Mouse (Mus musculus) lung, embryonic 16.5 days (tissue): ENCODE results near the gene Cyp2t4. TPM values are rescaled to one million over a fixed set of nuclear protein-coding genes. Genes with fewer than 3 reads are reported as not detected.

Experiments used
- ATAC-seq: fragments of 200-750 bp; cut with Nextera tagmentation; 2 replicates; pipeline ENCODE4 v1.8.0; 2017; ENCODE audit warnings: low read depth, mild to moderate bottlenecking, moderate library complexity
- H3K27ac ChIP-seq: fragments of 300-500 bp; sonication (generic); 2 replicates; pipeline ENCODE4 v1.5.1; 2014; ENCODE audit warnings: mild to moderate bottlenecking, control low read depth, low read length
- H3K27me3 ChIP-seq: fragments of 300-500 bp; sonication (generic); 2 replicates; pipeline ENCODE4 v1.6.1; 2014; ENCODE audit warnings: low read depth, low read length, mixed read lengths; ENCODE audit not compliant: control insufficient read depth, insufficient read depth
- H3K36me3 ChIP-seq: fragments of 300-500 bp; sonication (generic); 2 replicates; pipeline ENCODE4 v1.6.1; 2014; ENCODE audit warnings: low read length; ENCODE audit not compliant: control insufficient read depth, insufficient read depth
- H3K4me1 ChIP-seq: fragments of 300-500 bp; sonication (generic); replicated peaks from 2 replicates; pipeline ENCODE4 v1.6.1; 2014; ENCODE audit warnings: low read length, mixed read lengths; ENCODE audit not compliant: control insufficient read depth, insufficient read depth
- H3K4me2 ChIP-seq: fragments of 300-500 bp; sonication (generic); 2 replicates; pipeline ENCODE4 v1.6.1; 2014; ENCODE audit warnings: low read depth, low read length, control low read depth
- H3K4me3 ChIP-seq: fragments of 300-500 bp; sonication (generic); 2 replicates; pipeline ENCODE4 v1.5.1; 2014; ENCODE audit warnings: mild to moderate bottlenecking, low read length, control low read depth
- H3K9ac ChIP-seq: fragments of 300-500 bp; sonication (generic); 2 replicates; pipeline ENCODE4 v1.6.1; 2014; ENCODE audit warnings: low read length, control low read depth
- H3K9me3 ChIP-seq: fragments of 300-500 bp; sonication (generic); 2 replicates; pipeline ENCODE4 v1.6.1; 2016; ENCODE audit warnings: low read length; ENCODE audit not compliant: control insufficient read depth
- WGBS: fragments of 180-500 bp; shearing (Covaris S2); extraction: QIAGEN DNeasy Blood & Tissue Kit; methylation state at CpG from one replicate; pipeline ENCODE4 v1.1.7; 2014; 5-methylcytosine and 5-hydroxymethylcytosine counted together
- polyA plus RNA-seq: library from polyadenylated mRNA; unstranded; fragments of >200 nt; fragmentation: Nextera tagmentation; extraction: Ambion mirVana; gene quantifications from 2 replicates; pipeline ENCODE4 v1.2.1, GENCODE M21; 2015

Cyp2t4 gene
- polyA plus RNA-seq, 1 experiment from 2014 or later: 0.18 TPM

DNA sequence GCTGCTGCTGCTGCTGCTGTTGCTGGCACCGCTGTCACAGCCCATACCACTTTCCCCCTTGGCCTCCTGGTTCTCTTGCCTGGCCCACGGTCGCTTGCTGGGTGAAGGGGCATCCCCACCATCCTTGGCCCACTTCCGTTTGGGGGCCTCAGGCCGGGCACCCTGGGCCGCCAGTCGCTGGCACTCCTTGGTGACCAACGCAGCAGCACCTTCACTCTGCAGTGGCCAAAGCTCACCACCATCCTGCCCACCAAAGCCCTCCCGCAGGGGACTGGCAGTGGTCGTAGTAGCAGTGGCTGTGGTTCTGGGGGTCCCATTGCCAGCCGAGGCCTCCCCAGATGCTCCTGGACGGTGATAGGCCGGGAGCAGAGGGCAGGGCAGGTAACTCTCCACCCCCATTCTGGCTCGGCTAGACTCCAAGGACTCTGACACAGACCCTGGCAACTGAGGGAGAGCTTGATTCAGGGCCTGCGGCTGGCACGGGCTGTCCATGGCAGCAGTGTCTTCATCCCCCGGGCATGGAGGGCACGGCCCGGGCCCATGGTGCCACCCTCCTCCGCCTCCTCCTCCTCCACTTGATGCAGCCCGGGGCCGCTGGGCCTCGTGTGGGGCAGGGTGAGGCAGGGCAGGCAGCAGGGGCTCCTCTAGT lies 11.6 kb downstream of the Cyp2t4 start:
- Histone ChIP-seq H3K9me3 (no peaks in the 10 kb centered on the region), H3K4me1 (peaks cover 52% of the 10 kb centered on the region), H3K4me3 (peak overlapping the region; percentile 62), H3K9ac (peak overlapping the region; percentile 92), H3K36me3 (peaks cover 10% of the 10 kb centered on the region), H3K4me2 (peak overlapping the region; percentile 89), H3K27ac (peak overlapping the region; percentile 99; the same call in 1 of the 2 replicates), H3K27me3 (no peaks in the 10 kb centered on the region)
- no peak for ATAC-seq
- WGBS: 56% methylated on average over 23 of the region's 23 CpGs

DNA sequence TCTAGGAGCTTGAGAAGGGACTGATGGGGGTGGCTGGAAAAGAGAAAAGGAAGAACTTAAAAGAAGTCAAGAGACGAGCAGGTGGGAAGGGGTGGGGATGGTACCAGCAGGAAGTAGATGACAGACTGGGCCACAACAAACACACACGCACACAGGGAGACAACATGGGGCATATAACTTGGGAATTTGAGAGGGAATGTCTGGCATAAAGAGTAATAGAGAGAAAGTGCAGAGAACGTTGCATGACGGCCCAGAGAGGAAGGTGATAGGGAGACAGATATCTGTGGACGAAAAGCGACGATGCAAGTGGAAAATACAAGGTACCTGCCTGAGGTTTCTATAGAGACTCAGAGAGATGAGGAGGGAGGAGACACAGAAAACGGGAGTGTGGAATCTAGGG lies 12.2 kb downstream of the Cyp2t4 start:
- Histone ChIP-seq H3K4me1 (peaks cover 46% of the 10 kb centered on the region), H3K9ac (peak overlapping the region; percentile 92), H3K36me3 (peaks cover 13% of the 10 kb centered on the region), H3K9me3 (no peaks in the 10 kb centered on the region), H3K4me2 (peak overlapping the region; percentile 89), H3K27me3 (no peaks in the 10 kb centered on the region), H3K4me3 (peak overlapping the region; percentile 62), H3K27ac (peak overlapping the region; percentile 99)
- ATAC-seq: no peak
- 2% methylated on average over 8 of the region's 8 CpGs for WGBS

DNA sequence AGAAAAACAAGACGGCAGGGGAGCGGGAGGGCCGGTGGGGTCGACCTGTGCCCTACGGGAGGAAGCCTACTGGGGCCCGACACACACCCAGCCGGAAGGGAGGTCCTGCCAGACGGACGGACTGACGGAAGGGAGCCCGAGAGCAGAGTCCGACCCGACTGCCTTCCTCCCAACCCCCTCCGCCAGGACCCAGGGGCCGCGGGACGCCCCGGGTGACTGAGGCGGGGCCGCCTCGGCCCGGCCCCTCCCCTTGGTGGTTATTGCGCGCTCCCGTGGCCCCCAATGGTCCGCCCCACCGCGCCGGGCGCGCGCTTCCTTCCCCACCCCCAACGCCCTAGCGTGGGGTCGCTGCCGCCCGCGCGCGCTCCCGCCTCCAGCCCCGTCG lies 12.7 kb downstream of the Cyp2t4 start:
- Histone ChIP-seq H3K27me3 (no peaks in the 10 kb centered on the region), H3K4me1 (peaks cover 41% of the 10 kb centered on the region), H3K4me2 (peak overlapping the region; percentile 89), H3K27ac (peak overlapping the region; percentile 99), H3K4me3 (peak overlapping the region; percentile 62), H3K36me3 (peaks cover 18% of the 10 kb centered on the region), H3K9ac (peak overlapping the region; percentile 92), H3K9me3 (no peaks in the 10 kb centered on the region)
- 0% methylated on average over 8 of the region's 43 CpGs for WGBS
- peak; percentile 84 for ATAC-seq

DNA sequence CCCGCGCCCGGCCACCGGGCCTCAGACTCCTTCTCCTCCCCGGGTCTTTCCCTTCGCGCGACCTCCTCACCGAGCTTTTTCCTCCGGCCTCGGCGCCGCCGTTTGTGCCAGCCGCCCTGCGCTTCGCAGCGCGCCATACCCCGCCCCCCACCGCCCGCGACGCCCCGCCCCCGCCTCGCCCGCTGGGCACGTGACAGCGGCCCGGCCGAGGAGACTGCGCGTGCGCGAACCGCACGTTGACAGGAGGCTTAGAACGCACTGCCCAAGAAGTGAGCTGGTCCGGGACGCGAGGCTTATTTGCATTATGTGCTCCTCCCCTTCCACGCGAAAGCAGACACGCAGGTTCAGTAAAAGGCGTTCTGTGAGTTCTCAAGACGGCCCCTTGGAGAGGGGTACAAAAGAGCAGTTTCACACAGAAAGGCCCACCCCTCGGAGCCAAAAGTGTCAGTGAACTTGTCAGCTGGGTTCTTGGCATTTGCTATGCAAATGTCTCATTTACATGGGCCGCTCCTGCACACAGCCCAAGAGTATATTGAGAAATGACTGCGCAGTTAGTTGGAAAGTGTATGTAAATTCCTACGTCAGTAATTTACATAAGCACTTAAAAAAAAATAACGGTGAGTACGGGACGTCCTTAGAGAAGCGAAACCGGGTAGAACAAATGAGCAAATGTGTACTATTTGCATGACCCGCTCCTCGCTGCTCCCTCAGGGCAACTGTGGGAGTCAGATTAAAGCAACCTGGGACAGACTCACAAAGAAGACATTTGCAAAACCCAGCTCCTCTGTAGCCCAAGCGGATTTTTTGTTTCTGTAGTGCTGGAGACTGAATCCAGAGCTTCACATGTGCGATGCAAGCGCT lies 13.3 kb downstream of the Cyp2t4 start, which contains the start of gene Egln2:
TSS of gene Egln2 (minus strand) at position 189 of the 861 bp plus-strand sequence.
- peak within 1 kb of the TSS; percentile 89 for H3K4me2 ChIP-seq
- peaks cover 41% of the 10 kb centered on the region for H3K4me1 ChIP-seq
- no peaks in the 10 kb centered on the region for H3K27me3 ChIP-seq
- H3K9me3 ChIP-seq: no peaks in the 10 kb centered on the region
- H3K9ac ChIP-seq: peak within 1 kb of the TSS; percentile 92
- ATAC-seq: peak; percentile 88
- H3K4me3 ChIP-seq: peak within 1 kb of the TSS; percentile 62
- peak within 1 kb of the TSS; percentile 99 for H3K27ac ChIP-seq
- H3K36me3 ChIP-seq: peaks cover 19% of the 10 kb centered on the region
- 2% methylated on average over 61 of the region's 61 CpGs for WGBS

DNA sequence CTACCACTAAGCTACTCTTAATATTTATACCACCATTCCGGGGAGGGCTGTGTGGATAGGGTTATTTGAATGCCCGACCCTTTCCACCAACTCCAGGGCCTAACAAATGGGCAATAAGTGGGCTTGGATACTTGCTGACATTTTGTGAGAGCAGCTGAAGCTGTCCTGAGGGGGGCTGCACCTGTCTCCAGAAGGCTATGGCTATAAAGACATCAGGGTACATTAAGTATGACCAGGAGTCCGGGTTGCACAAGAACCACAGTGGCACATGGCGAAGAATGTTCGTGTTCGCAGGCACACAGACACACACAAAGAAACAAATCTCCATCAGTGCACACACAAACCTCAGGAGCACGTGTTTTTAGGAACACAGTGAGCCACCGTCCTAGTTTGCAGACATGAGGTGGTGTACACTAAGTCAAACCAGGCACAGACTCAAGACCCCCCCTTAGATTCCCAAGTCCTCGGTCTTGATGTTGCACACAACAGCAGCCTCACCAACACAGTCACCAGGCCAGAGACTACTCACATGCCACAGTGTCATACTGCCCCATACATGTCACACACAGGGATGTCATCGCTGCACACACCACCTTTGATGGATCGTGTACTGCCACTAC lies 14.1 kb downstream of the Cyp2t4 start:
- Histone ChIP-seq H3K36me3 (peaks cover 23% of the 10 kb centered on the region), H3K9me3 (no peaks in the 10 kb centered on the region), H3K4me1 (peaks cover 37% of the 10 kb centered on the region), H3K4me2 (peak overlapping the region; percentile 89), H3K27me3 (no peaks in the 10 kb centered on the region), H3K4me3 (peak overlapping the region; percentile 62), H3K9ac (peak overlapping the region; percentile 92), H3K27ac (peak overlapping the region; percentile 99)
- no peak for ATAC-seq
- WGBS: 67% methylated on average over 11 of the region's 11 CpGs

DNA sequence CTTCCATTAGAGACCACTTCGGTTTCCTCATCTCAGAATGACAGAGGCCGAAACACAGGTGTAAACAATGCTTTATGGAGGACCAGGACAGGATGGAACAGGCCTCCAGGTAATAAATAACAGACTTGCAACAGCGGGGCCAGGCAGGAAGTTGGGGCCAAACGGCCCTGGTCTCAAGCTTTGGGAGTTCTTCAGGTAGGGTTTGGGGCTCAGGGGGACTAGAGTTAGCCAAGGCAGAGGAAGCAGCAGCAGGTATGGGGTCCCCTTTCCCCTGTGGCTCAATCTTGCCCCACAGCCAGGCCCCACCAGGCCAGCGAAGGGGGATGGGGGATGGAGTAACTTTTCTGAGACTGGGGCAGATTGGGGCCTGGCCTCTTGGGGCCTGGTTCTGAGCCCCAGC lies 14.9 kb downstream of the Cyp2t4 start:
- Histone ChIP-seq H3K9me3 (no peaks in the 10 kb centered on the region), H3K4me3 (no peak overlapping the region), H3K36me3 (peaks cover 27% of the 10 kb centered on the region), H3K27me3 (no peaks in the 10 kb centered on the region), H3K4me1 (peaks cover 31% of the 10 kb centered on the region), H3K4me2 (no peak overlapping the region), H3K27ac (no peak overlapping the region), H3K9ac (no peak overlapping the region)
- 83% methylated on average over 5 of the region's 5 CpGs for whole genome bisulfite sequencing
- ATAC-seq: no peak

DNA sequence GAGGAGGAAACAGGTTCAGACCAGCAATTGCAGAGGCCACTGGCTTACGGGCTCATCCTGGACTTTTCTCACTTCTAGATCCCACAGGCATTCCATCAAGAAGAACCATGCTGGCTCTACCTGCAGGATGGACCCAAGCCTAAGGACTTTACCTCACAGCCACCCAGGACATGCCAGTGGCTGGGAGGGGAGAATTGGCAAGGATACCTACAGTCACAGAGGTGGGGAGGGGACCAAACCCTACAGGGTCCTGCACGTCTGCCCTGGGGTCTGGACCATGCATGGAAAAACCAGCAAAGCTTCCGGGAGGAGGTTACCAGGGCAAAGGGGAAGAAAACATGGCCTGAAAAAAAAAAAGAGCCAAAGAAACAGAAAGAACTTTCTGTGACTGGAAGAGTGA lies 17.5 kb downstream of the Cyp2t4 start:
- Histone ChIP-seq H3K27ac (no peak overlapping the region), H3K27me3 (no peaks in the 10 kb centered on the region), H3K36me3 (peaks cover 26% of the 10 kb centered on the region), H3K4me2 (no peak overlapping the region), H3K9ac (no peak overlapping the region), H3K4me3 (no peak overlapping the region), H3K9me3 (no peaks in the 10 kb centered on the region), H3K4me1 (peaks cover 9% of the 10 kb centered on the region)
- ATAC-seq: no peak
- WGBS: 87% methylated on average over 3 of the region's 3 CpGs

DNA sequence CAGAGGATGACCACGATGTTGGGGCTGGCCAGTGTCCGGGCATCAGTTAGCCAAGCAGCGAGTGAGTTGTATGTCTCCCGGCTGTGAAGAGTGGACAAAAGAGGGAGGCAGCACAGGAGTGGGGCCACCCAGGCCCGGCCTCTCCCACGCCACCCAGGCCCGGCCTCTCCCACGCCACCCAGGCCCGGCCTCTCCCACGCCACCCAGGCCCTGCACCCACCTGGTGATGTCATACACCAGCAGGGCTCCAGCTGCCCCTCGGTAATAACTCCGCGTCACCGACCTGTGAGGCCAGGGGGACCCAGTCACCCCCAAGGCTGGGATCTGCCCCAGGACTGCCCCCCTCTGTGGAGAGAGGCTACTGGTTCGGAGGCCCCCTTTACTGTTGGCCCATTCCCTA lies 21.0 kb downstream of the Cyp2t4 start:
- WGBS: 95% methylated on average over 15 of the region's 15 CpGs
- H3K4me3 ChIP-seq: no peak overlapping the region

DNA sequence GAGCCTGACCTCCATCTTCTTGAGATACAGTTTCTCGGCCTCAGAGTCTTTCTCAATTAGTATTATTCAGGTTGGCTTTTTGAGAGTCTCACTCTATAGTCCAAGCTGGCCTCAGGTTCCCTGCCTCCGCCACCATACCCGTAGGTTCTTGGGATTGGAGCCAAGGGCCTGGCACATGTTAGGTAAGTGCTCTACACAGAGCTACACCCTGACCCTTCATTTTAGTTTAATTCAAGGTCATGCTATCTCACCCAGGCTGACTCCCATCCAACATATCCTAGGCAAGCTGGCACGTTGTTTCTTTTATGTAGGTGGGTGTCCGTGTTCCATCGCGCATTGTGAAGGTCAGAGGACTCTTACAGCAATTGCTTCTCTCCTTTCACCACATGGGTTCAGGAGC lies 21.4 kb downstream of the Cyp2t4 start:
- WGBS: 90% methylated on average over 7 of the region's 7 CpGs
- Histone ChIP-seq H3K4me2 (no peak overlapping the region), H3K27me3 (no peaks in the 10 kb centered on the region), H3K4me3 (no peak overlapping the region), H3K36me3 (peaks cover 26% of the 10 kb centered on the region), H3K27ac (no peak overlapping the region), H3K4me1 (peaks cover 13% of the 10 kb centered on the region), H3K9ac (no peak overlapping the region), H3K9me3 (no peaks in the 10 kb centered on the region)
- ATAC-seq: no peak

More for the DNA sequence above, 21.0 kb downstream of the Cyp2t4 start:
- no peak overlapping the region for H3K9ac ChIP-seq
- H3K27me3 ChIP-seq: no peaks in the 10 kb centered on the region
- ATAC-seq: no peak
- H3K27ac ChIP-seq: no peak overlapping the region
- peaks cover 9% of the 10 kb centered on the region; the same call in 1 of the 2 replicates for H3K4me1 ChIP-seq
- H3K9me3 ChIP-seq: no peaks in the 10 kb centered on the region
- H3K36me3 ChIP-seq: peaks cover 26% of the 10 kb centered on the region
- no peak overlapping the region for H3K4me2 ChIP-seq
